Mouse (Mus musculus): ENCODE results near the gene Olfr1443.
A peak's percentile ranks its signal among the peaks of the same experiment; 100 is the strongest.
"Not testable (repeated sequence)": the region's sequence is repeated elsewhere in the genome, so short reads cannot be mapped to it uniquely, and the experiment has no call there.

The Olfr1443 gene

GRCm38 (mm10) chr19:12677812-12678211, at the start of gene Olfr1443:
Gene Olfr1443, plus strand, starts transcription at chr19:12678112.
- DNase-seq (ENCODE audit: low read depth) = no peak

GRCm38 (mm10) chr19:12633176-12633575, 44.7 kb upstream of the Olfr1443 start, which contains the start of gene Glyat:
Gene Glyat, plus strand, starts transcription at chr19:12633308.
- DNase-seq (ENCODE audit: low read depth) = no peak

- DNase-seq (ENCODE audit: low read depth) = no peak
Observed at GRCm38 (mm10) chr19:12634259-12634658, 43.7 kb upstream of the Olfr1443 start.

GRCm38 (mm10) chr19:12634963-12635362, 42.9 kb upstream of the Olfr1443 start:
- no peak for DNase-seq (ENCODE audit: low read depth)

- DNase-seq (ENCODE audit: low read depth) = no peak
Observed at GRCm38 (mm10) chr19:12636863-12637262, 41.0 kb upstream of the Olfr1443 start.

DNA sequence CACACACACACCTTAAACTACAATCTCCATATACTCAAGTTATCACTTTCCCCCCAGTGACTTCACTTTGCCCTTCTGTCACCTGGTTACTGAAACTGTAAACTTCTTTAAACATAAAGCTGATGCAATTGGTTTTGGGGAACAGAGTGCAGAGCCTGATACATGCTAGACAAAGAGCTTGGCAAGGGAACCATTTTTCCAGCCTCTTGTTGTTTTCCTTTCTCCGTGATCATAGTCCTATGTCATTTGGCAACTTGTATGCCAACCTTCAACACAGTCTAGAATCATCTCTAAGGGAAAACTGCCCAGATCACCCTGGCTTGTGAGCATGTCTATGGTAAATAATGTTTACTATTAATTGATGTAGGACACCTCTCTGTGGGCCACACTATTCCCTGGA, 39.9 kb upstream of the Olfr1443 start:
- DNase-seq (ENCODE audit: low read depth) = no peak

DNA sequence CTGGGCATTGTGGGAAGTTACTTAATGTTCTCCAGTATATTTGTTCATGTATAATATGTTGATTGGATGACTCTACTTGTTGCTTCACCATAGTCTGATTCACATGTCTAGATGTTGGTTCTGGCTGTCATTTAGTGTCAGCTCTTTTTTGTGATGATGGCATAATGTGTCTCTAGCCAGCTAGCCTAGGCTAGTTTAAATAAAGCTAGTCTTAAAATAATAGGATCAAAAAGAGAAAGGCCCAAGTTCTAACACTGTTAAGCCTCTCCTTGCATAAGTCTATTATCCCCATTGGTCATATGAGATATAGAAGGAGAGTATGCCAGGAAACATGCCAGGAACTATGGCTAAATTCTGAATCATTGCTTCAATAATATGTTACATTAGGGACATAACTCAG, 28.4 kb upstream of the Olfr1443 start:
- DNase-seq (ENCODE audit: low read depth) = no peak

DNA sequence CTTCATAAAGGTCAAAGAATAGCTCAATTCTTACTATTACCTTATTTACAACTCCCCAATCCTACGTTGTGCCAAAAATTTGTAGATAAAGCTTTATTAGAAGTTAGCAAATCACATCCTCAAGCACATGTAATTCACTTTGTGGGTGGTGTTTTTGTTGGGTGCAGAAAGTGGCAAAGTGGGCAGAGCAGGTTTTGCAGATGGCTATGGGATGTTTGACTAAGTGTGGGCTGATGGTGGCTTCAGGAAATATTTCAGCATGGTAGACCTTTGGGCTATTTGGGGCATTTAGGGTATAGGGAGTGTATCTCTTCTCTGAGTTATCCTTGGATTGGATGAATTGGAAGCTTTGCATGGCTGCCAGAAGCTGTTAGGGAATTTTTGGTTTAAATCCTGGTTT, 11.8 kb upstream of the Olfr1443 start:
- no peak for DNase-seq (ENCODE audit: low read depth)

DNA sequence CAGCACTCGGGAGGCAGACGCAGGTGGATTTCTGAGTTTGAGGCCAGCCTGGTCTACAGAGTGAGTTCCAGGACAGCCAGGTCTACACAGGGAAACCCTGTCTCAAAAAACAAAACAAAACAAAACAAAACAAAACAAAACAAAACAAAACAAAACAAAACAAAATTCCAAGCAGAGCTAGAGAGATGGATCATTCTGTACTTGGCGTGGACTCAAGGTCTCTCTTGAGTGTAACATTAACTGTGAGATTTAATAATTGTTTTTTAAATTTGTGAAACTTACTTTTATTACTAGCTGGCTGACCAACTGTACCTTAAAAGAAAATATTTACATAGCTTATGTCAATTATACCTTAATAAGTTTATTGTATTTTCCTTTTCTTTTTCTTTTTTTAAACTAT, 9.3 kb upstream of the Olfr1443 start:
- DNase-seq (ENCODE audit: low read depth) = not testable (repeated sequence)

GRCm38 (mm10) chr19:12670139-12670538, 7.8 kb upstream of the Olfr1443 start, which contains the start of gene Olfr1442:
Gene Olfr1442, plus strand, starts transcription at chr19:12670439.
- no peak for DNase-seq (ENCODE audit: low read depth)

- DNase-seq (ENCODE audit: low read depth) = no peak
Observed at GRCm38 (mm10) chr19:12671051-12671450, 6.9 kb upstream of the Olfr1443 start.

DNA sequence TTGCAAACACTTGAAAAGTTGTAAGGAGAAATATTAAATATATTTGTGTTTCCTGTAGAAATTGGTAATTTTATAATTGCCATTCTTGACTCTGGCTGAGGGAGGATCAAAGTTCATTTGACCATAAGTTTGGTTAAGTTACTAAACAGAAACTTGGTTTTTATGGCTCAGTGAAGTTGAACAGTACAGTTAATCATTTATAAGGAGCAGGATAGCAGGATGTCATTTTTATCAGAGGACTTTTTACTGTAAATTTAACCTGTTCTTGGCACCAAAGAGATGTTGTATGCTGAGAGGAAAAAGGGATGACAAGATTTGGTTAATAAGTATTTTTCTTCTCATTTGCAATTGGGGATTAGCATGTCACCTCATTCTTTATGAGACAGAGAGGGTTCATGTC, 6.7 kb downstream of the Olfr1443 start:
- DNase-seq (ENCODE audit: low read depth) = no peak

GRCm38 (mm10) chr19:12685231-12685630, 7.3 kb downstream of the Olfr1443 start:
- no peak for DNase-seq (ENCODE audit: low read depth)

DNA sequence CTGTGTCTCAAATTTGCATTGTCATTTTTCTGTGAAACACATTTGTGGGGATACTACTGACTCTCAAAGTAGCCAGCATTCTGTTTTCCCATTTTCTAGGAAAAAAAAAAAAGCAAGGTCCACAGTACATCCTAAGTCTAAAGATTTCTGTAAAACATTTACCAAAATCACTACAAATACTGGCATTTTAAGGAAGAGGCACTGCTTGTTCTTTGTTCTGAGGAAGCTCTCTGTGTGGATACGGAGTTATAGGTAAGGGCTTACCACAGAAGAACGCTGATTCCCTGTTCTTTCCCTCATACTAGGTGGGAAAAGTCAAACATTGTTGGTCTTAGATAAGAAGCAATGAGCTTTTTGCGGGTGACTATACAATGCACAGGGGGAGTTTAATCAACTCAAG, 17.7 kb downstream of the Olfr1443 start, which contains the start of gene Keg1:
TSS of gene Keg1 (plus strand) at position 197 of the 400 bp plus-strand sequence.
- no peak for DNase-seq (ENCODE audit: low read depth)

GRCm38 (mm10) chr19:12696221-12696620, 18.3 kb downstream of the Olfr1443 start:
- DNase-seq (ENCODE audit: low read depth) = no peak

- no peak for DNase-seq (ENCODE audit: low read depth)
Observed at GRCm38 (mm10) chr19:12708458-12708857, 30.5 kb downstream of the Olfr1443 start.

DNA sequence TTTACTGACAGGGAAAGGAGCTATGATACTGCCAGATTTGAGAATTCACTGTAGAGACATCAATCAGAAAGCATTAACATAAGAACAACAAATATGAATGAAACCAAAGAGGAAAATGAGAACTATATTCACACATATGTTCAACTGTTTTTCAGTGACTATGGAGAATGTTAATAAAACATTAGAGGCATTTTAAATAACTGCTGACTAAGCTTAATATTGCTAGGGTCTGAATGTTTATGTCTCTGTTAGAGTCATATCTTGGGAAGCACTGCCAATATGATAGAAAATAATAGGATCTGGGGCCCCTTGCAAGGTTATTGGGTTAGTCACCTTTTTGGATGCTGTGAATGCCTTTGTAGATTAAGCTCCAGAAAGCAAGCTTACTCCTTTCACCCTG, 31.1 kb downstream of the Olfr1443 start:
- no peak for DNase-seq (ENCODE audit: low read depth)

GRCm38 (mm10) chr19:12719189-12719588, 41.3 kb downstream of the Olfr1443 start:
- no peak for DNase-seq (ENCODE audit: low read depth)

DNA sequence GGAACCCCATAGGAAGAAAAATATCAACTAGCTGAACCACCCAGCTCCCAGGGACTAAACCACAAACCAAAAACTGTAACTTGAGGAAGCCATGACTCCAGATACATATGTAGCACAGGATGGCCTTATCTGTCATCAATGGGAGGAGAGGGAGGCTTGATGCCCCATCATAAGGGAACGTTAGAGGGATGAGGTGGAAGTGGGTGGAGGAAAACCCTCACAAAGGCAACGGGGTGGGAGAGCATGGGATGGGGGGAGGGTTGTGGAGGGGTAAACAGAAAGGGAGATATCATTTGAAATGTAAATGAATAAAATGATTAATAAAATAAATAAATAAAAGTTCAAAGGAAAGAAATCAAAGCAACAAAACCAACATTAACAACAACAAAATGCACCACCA, 42.6 kb downstream of the Olfr1443 start:
- no peak for DNase-seq (ENCODE audit: low read depth)

GRCm38 (mm10) chr19:12720919-12721318, 43.0 kb downstream of the Olfr1443 start:
- DNase-seq (ENCODE audit: low read depth) = not testable (repeated sequence)

DNA sequence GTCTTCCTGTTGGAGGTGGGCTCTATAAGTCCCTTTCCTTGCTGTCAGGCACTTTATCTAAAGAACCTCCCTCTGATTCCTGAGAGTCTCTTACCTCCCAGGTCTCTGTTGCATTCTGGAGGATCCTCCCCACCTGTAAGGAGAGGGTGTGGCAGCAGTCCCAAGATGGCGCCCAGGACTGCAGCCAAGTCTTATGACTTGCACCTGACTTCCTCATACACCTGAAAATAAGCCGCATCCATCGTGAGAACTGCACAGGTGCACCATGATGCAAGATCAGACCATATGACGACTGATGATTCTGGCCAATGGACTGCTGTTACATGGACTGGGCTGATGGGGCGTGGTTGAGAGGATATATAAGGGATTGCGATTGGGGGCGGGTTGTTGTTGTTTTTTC, 43.7 kb downstream of the Olfr1443 start:
- DNase-seq (ENCODE audit: low read depth) = not testable (repeated sequence)

DNA sequence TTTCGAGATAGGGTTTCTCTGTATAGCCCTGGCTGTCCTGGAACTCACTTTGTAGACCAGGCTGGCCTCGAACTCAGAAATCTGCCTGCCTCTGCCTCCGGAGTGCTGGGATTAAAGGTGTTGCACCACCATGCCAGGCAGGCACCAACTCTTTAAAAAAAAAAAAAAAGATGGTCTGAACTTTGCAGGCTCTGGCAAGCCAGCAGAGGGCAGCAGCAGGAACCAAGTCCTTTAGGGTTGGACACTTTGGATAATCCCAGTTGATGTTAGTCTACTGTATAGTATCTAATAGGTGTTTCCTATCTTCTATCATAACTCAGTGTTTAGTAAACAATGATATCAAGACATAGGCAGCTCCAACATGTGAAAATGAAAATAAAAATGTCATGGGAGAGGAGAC, 44.4 kb downstream of the Olfr1443 start:
- DNase-seq (ENCODE audit: low read depth) = peak; percentile 39

DNA sequence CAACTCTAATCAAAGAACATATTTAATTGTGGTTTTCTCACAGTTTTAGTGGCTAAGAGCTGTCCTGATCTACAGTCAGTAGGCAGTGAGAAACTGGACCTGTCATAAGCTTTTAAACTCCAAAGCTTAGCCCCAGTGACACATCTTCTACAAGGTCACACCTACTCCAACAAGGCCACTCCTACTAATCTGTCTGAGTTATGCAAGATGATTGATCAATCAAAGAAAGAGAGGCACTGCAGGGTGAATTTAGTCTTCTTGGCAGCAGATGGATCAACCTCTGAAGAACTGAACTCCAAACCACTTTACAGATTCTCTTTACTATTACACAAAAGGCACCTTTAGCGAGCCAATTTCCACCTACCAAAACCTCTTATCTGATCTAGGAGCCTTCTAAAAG, 47.9 kb downstream of the Olfr1443 start:
- no peak for DNase-seq (ENCODE audit: low read depth)

DNA sequence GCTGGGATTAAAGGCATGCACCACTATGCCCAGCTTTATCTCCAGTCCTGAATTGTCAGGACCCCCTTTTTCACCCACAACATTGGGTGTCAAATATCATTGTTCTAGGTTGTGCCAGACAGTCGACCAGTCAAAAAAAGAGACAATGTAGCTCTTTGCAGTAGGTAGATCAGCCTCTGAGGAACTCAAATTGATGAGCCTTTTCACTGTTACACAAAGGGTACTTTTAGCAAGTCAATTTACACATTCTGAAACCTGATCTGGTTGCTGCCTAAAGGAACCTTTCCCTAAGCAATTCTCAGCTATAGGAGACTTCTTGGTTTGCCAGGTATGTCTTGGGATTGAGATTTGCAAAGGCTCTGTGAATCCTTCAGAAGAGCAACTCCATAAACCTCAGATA, 53.1 kb downstream of the Olfr1443 start:
- no peak for DNase-seq (ENCODE audit: low read depth)

DNA sequence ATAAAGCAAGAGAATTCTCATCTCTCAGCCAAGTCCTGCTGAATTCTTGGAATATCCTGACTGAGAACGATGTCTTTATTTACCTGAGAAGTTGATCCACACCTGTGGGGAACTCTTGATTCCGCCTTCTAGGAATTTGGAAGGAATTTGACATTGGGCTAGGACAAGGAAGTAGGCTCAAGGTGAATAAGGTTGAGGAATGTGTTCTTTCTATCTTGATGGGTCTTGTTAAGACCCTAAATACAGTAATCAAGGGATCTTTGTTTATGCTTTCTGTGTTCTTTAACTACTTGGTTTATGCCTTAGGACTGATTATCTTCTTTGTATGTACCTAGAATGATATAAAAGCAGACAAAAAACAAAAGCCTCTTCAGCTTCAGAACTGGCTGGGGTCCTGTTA, 54.0 kb downstream of the Olfr1443 start:
- DNase-seq (ENCODE audit: low read depth) = no peak
